Mouse (Mus musculus) midbrain, embryonic 12.5 days (tissue): ENCODE measurements around the gene Atad3a. TPM values are rescaled to one million over a fixed set of nuclear protein-coding genes. Genes with fewer than 3 reads are reported as not detected.

Experiments used
- ATAC-seq: fragments of 200-750 bp; cut with Nextera tagmentation; 2 replicates; pipeline ENCODE4 v1.8.0; 2017; ENCODE audit warnings: low read depth, moderate TSS enrichment, moderate library complexity; ENCODE audit not compliant: low FRiP score
- H3K27ac ChIP-seq: fragments of 300-500 bp; sonication (generic); replicated peaks from 2 replicates; pipeline ENCODE4 v1.5.1; 2016; ENCODE audit warnings: mild to moderate bottlenecking
- H3K27me3 ChIP-seq: fragments of 300-500 bp; sonication (generic); 2 replicates; pipeline ENCODE4 v1.6.1; 2016; ENCODE audit warnings: mild to moderate bottlenecking
- H3K36me3 ChIP-seq: fragments of 300-500 bp; sonication (generic); 2 replicates; pipeline ENCODE4 v1.6.1; 2016
- H3K4me1 ChIP-seq: fragments of 300-500 bp; sonication (generic); 2 replicates; pipeline ENCODE4 v1.6.1; 2016
- H3K4me2 ChIP-seq: fragments of 300-500 bp; sonication (generic); replicated peaks from 2 replicates; pipeline ENCODE4 v1.6.1; 2016; ENCODE audit warnings: mild to moderate bottlenecking, moderate library complexity
- H3K4me3 ChIP-seq: fragments of 300-500 bp; sonication (generic); 2 replicates; pipeline ENCODE4 v1.5.1; 2016; ENCODE audit warnings: mild to moderate bottlenecking
- H3K9ac ChIP-seq: fragments of 300-500 bp; sonication (generic); replicated peaks from 2 replicates; pipeline ENCODE4 v1.6.1; 2016; ENCODE audit warnings: mild to moderate bottlenecking, moderate library complexity
- H3K9me3 ChIP-seq: fragments of 300-500 bp; sonication (generic); 2 replicates; pipeline ENCODE4 v1.6.1; 2016; ENCODE audit warnings: mild to moderate bottlenecking
- WGBS: fragments of 180-500 bp; shearing (Covaris S2); methylation state at CpG from one replicate; pipeline ENCODE4 v1.1.7; 2016; 5-methylcytosine and 5-hydroxymethylcytosine counted together
- polyA plus RNA-seq: library from polyadenylated mRNA; unstranded; fragments of >200 nt; fragmentation: Nextera tagmentation; extraction: Ambion mirVana; gene quantifications from 2 replicates; pipeline ENCODE4 v1.2.1, GENCODE M21; 2016

Gene Atad3a
- polyA plus RNA-seq, 1 experiment from 2014 or later = 97.3 TPM

DNA sequence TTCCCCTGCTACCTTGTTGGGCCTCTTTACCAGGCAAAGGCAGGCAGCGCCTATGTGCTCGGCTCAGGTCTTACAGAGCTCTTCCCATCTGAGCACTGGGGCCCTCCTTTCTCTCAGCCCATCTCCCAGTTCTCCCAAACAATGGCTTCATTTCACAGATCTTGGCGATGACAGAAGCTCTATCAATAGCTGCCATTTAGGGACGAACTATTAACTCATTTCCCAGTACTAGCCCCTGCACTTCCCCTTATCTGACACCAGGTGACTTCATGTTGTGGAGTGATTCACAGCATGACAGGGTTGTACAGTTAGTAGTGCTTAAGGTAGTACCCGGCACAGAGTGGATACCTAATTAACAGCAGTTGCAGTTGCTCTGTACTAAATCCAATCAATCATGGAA is 24.9 kb upstream of the Atad3a start, which contains the start of gene Tmem88b:
Tmem88b (minus strand) TSS at position 56 of the 400 bp plus-strand sequence.
- H3K27ac ChIP-seq = no peak within 1 kb of the TSS
- no peaks in the 10 kb centered on the region for H3K9me3 ChIP-seq
- peaks cover 13% of the 10 kb centered on the region for H3K4me1 ChIP-seq
- ATAC-seq = no peak
- H3K4me3 ChIP-seq = peak within 1 kb of the TSS; percentile 61
- 74% methylated on average over 5 of the region's 5 CpGs for WGBS
- peak within 1 kb of the TSS; percentile 72 for H3K4me2 ChIP-seq
- H3K27me3 ChIP-seq = peaks cover 8% of the 10 kb centered on the region; the same call in 1 of the 2 replicates
- no peak within 1 kb of the TSS for H3K9ac ChIP-seq
- no peaks in the 10 kb centered on the region for H3K36me3 ChIP-seq

DNA sequence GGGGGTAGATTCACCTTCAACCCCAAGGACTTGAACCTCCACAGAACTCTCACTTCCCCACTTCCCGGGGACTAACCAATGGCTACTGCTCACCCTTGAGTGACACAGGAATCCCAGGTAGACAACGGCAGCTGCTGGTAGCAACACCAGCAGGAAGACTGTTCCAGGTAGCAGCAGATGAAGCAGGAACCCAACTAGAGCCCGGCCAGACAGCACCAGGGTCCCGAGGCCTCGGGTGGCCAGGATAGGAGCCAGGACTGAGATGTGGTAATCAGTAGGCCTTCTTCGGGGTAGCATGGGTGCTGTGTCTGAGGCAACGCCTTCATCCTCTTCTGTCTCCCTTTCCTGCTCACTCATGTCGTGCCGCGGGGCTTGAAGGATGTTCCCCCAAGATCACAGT is 24.4 kb upstream of the Atad3a start:
- WGBS = 85% methylated on average over 10 of the region's 10 CpGs
- H3K27ac ChIP-seq = no peak overlapping the region
- H3K4me1 ChIP-seq = peaks cover 13% of the 10 kb centered on the region
- H3K9ac ChIP-seq = no peak overlapping the region
- H3K27me3 ChIP-seq = peaks cover 3% of the 10 kb centered on the region; the same call in 1 of the 2 replicates
- no peaks in the 10 kb centered on the region for H3K9me3 ChIP-seq
- no peak overlapping the region for H3K4me3 ChIP-seq
- H3K4me2 ChIP-seq = peak overlapping the region; percentile 72; the same call in 1 of the 2 replicates
- H3K36me3 ChIP-seq = no peaks in the 10 kb centered on the region
- ATAC-seq = no peak

DNA sequence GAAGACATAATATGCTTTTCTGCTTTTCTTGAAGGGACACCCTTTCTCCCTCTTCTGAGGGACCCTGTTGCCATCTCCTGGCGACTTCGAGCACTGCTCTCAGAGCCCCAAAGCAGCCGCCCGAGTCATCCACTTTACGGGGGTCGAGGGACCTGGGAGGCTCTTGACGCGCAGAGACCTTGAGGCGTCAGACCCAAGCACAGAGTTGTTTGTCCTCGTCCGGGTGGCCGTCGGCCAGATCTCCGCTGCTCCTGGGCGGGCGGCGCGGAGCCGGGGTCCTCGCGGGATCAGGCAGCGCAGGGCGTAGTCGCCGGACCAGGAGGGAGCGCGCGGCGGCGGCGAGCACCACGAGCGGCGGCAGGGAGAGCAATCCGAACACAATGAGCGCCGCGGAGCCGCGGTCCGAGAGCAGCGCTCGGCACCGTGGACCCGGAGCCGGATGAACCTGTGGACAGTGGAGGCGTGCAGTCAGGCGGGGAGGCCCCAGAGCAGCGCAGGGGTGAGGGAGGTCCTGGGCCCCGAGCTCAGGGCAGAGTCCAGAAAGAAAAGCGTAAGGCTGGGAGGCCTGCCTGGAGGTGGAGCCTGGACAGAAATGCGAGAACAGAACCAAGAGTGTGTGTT is 23.3 kb upstream of the Atad3a start:
- H3K4me1 ChIP-seq = peaks cover 13% of the 10 kb centered on the region
- H3K9me3 ChIP-seq = no peaks in the 10 kb centered on the region
- ATAC-seq = peak; percentile 86
- peak overlapping the region; percentile 72 for H3K4me2 ChIP-seq
- H3K36me3 ChIP-seq = no peaks in the 10 kb centered on the region
- WGBS = under 1% methylated on average over 52 of the region's 52 CpGs
- peak overlapping the region; percentile 83 for H3K9ac ChIP-seq
- no peaks in the 10 kb centered on the region for H3K27me3 ChIP-seq
- peak overlapping the region; percentile 86 for H3K27ac ChIP-seq
- H3K4me3 ChIP-seq = peak overlapping the region; percentile 61

DNA sequence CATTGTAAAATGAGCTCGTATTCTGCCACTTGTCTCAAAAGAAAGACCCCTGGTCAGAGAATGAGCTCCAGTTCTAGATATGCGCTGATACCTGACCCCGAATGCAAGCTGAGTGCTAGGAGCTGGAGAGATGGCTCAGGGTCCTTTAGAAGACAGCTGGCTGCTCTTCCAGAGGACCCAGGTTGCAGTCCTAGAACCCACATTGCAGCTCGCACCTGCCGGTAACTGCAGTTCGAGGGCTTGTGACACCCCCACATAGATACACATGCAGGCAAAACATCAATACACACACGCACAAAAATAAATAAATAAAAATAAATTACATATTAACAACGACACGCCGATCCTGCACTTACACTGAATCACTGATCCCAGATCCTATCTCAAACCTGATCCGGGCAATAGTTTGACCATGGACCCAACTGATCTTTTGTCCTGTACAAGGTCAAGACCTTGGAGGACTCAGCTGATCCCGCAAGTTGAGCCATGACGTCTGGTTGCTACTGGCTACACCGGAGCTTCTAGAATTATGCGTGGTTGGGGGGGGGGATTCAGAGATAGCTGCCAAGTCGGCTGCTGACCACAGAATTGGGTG is 22.7 kb upstream of the Atad3a start:
- WGBS = 44% methylated on average over 16 of the region's 16 CpGs
- Histone ChIP-seq H3K9ac (peak overlapping the region; percentile 83; the same call in 1 of the 2 replicates), H3K36me3 (no peaks in the 10 kb centered on the region), H3K9me3 (no peaks in the 10 kb centered on the region), H3K27ac (peak overlapping the region; percentile 86; the same call in 1 of the 2 replicates), H3K4me3 (peak overlapping the region; percentile 61), H3K27me3 (no peaks in the 10 kb centered on the region), H3K4me2 (peak overlapping the region; percentile 72), H3K4me1 (peaks cover 13% of the 10 kb centered on the region)
- no peak for ATAC-seq

DNA sequence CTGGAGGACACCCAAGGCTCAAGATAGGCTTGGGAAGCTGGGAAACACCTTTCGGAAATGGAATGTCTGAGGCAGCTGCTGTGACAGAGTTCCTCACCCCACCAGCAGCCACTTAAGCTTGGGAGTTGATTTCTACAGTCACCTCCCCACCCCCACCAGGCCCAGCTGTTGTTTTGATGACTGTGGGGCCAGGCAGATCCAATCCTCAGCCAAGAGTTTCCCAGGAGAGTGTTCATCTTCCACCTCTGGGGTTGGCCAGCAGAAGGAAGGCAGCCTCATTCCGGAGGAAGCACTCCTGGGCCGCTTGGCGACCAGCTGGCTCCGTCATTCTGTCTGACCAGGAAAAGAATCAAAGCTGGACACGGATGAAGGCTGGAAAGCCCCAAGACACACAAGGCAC is 20.0 kb upstream of the Atad3a start:
- H3K9me3 ChIP-seq = no peaks in the 10 kb centered on the region
- 41% methylated on average over 6 of the region's 6 CpGs for WGBS
- peaks cover under 1% of the 10 kb centered on the region; the same call in 1 of the 2 replicates for H3K27me3 ChIP-seq
- H3K9ac ChIP-seq = no peak overlapping the region
- H3K27ac ChIP-seq = no peak overlapping the region
- H3K4me1 ChIP-seq = peaks cover 13% of the 10 kb centered on the region
- H3K4me2 ChIP-seq = no peak overlapping the region
- no peak overlapping the region for H3K4me3 ChIP-seq
- no peaks in the 10 kb centered on the region for H3K36me3 ChIP-seq
- no peak for ATAC-seq

DNA sequence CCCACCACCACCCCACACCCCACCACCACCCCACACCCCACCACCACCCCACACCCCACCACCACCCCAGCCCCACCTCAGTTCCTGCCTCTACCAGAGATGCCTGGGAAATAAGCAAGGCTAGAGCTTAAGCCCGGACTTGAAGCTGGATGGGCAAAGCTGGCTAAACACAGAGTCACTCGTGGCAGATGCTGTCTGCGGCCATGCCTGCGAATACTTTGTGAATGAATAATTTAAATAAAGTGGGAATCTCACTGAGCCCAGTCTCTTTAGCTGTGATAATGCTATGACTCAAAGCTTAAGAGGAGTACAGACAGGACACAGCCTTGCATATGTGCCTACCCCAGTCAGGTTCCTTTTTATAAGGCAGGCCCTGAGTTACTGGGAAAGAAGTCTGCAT is 18.6 kb upstream of the Atad3a start:
- WGBS = 82% methylated on average over 4 of the region's 4 CpGs
- H3K27ac ChIP-seq = no peak overlapping the region
- H3K27me3 ChIP-seq = peaks cover 14% of the 10 kb centered on the region
- no peak overlapping the region for H3K4me2 ChIP-seq
- no peak overlapping the region for H3K4me3 ChIP-seq
- no peaks in the 10 kb centered on the region for H3K9me3 ChIP-seq
- H3K36me3 ChIP-seq = no peaks in the 10 kb centered on the region
- no peak overlapping the region for H3K9ac ChIP-seq
- H3K4me1 ChIP-seq = peaks cover 12% of the 10 kb centered on the region
- no peak for ATAC-seq

DNA sequence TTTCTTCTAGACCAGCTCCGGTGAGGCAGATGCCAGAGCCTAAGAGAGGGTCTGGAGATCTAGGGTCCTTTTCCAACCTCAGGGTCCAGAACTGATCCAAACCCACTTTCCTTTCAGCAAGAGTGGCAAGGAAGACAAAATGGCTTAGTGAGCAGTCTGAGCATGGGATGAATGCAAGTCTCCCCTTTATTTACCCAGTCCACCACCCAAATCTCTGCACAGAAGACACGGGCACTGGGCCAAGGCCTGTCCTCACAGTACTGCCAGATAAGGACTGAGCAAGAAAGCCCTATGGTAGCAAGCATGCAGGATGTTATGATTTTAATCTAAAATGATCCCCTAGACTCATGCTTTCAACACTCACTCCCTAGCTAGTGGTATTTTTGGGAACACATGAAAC is 16.9 kb upstream of the Atad3a start:
- WGBS = 82% methylated on average over 2 of the region's 2 CpGs
- Histone ChIP-seq H3K4me2 (no peak overlapping the region), H3K27ac (no peak overlapping the region), H3K9ac (no peak overlapping the region), H3K9me3 (no peaks in the 10 kb centered on the region), H3K4me1 (peaks cover 13% of the 10 kb centered on the region), H3K27me3 (peaks cover 31% of the 10 kb centered on the region), H3K36me3 (no peaks in the 10 kb centered on the region), H3K4me3 (no peak overlapping the region)
- ATAC-seq = no peak

DNA sequence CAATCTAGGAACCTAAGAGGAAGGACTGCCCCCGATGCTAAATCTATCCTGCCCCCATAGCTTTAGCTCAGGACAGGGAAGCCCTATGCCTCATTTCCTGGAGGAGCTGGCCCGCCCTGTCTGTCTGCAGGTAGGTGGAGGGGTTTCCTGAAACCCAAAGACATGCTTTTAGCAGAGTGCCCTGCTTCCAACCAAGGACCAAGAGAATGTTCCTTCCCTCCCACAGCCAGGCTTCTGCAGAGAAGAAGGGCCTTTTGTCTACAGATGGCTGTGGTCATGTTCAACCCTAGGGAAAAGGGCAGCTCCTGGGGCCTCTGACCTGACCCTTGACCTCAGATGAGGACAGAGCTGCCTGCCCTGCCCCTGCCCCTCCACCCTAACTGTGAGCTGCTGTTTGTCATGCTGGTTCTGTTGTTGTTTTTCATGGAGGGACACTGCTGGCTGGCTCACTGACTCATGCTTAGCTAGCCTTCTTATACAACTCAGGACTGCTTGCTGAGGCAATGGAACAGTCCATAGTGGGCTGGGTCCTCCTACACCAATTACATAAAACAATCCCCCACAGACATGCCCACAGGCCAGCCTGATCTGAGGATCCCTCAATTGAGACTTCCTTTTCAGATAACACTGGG is 15.9 kb upstream of the Atad3a start:
- Histone ChIP-seq H3K27ac (no peak overlapping the region), H3K9ac (no peak overlapping the region), H3K9me3 (no peaks in the 10 kb centered on the region), H3K36me3 (no peaks in the 10 kb centered on the region), H3K27me3 (peaks cover 41% of the 10 kb centered on the region), H3K4me3 (no peak overlapping the region), H3K4me2 (no peak overlapping the region), H3K4me1 (peaks cover 13% of the 10 kb centered on the region)
- 49% methylated on average over 2 of the region's 2 CpGs for WGBS
- ATAC-seq = no peak

DNA sequence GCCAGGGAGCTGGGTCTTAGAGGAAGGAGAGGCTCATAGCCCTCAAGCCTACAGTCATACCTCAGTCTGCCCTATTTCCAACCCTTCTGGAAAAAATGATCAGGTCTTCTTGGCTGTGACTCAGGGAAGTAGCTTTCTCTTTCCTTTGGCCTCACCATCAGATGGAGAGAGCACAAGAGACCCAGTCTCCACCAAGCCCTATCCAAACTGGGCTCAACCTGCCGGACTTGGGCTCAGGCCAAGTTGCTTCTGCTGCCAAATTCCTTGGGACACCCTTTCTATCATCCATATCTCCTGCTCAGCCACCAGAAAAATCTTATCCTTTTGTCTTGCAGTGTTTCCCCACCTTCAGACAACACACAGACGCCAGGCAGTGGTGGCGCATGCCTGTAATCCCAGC is 15.0 kb upstream of the Atad3a start:
- no peak overlapping the region for H3K27ac ChIP-seq
- no peaks in the 10 kb centered on the region for H3K9me3 ChIP-seq
- peaks cover 13% of the 10 kb centered on the region for H3K4me1 ChIP-seq
- no peak overlapping the region for H3K4me3 ChIP-seq
- H3K9ac ChIP-seq = no peak overlapping the region
- H3K36me3 ChIP-seq = no peaks in the 10 kb centered on the region
- peaks cover 51% of the 10 kb centered on the region for H3K27me3 ChIP-seq
- ATAC-seq = no peak
- no peak overlapping the region for H3K4me2 ChIP-seq
- 69% methylated on average over 3 of the region's 3 CpGs for WGBS

DNA sequence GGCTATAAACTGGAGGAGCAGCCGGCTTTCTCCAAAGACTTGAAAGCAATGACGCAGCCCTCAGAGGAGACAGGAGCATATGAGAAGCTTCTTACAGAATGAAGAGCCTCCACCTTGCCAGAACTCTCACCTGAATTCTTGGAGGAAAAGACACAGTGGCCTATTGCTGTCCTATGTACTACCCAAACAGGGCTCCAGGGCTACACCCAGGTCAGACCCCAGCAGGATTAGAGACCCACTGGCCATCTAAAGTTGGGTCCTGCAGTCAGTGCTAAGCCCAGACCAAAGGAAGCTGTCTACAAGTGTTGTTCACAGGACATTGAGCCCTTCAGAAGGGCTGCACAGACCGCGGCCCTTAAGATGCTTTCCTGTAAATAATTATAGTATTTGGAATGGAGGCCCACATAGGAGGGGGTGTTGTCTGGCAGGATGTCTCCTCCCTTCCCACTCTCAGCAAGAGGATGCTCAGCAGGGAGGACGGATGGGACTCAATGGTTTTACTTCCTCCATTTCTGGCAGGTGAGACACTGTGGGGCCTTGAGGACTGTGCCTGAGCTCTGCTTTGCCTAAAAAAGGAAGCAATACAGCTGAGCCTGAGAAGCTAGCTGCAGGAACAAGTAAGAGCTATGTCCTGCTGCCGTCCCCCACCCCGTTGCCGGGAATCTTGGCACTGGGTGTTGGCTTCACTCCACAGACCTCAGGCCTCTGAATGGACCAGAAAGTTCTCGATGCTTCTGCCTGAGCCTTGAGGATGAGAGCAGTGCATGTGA is 14.3 kb upstream of the Atad3a start:
- ATAC-seq = no peak
- H3K36me3 ChIP-seq = no peaks in the 10 kb centered on the region
- peak overlapping the region; percentile 17; the same call in 1 of the 2 replicates for H3K27ac ChIP-seq
- peak overlapping the region; percentile 41; the same call in 1 of the 2 replicates for H3K9ac ChIP-seq
- peaks cover 56% of the 10 kb centered on the region for H3K27me3 ChIP-seq
- H3K9me3 ChIP-seq = no peaks in the 10 kb centered on the region
- peaks cover 19% of the 10 kb centered on the region for H3K4me1 ChIP-seq
- peak overlapping the region; percentile 50 for H3K4me2 ChIP-seq
- H3K4me3 ChIP-seq = peak overlapping the region; percentile 31; the same call in 1 of the 2 replicates
- WGBS = 61% methylated on average over 9 of the region's 9 CpGs

DNA sequence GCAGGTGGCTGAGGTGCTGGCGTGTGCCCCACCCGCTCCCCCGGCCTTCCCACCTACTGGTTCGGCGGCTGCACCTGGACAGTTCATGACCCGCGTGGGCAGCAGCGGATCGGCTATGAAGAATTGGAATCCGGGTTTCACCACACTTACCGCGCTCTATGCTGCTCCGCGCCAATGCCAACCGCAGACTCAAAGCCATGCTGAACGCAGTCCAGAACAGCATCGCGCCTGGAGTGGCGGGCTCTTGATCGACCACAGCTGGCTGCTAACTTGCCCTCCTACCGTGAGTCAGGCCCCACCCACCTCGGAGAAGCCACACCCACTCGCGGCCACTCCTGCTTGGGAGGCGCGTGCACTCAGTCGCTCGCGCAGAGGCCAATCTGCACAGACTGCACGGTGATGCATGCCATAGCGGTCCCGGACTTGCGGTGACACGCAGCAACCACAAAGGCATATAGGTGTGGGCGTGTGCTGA is 13.4 kb upstream of the Atad3a start, which contains the start of gene Vwa1:
Vwa1 (minus strand) TSS at position 419 of the 475 bp plus-strand sequence.
- Histone ChIP-seq H3K36me3 (no peaks in the 10 kb centered on the region), H3K9ac (peak within 1 kb of the TSS; percentile 41; the same call in 1 of the 2 replicates), H3K9me3 (no peaks in the 10 kb centered on the region), H3K4me2 (peak within 1 kb of the TSS; percentile 50), H3K27ac (peak within 1 kb of the TSS; percentile 17; the same call in 1 of the 2 replicates), H3K27me3 (peaks cover 56% of the 10 kb centered on the region), H3K4me1 (peaks cover 19% of the 10 kb centered on the region), H3K4me3 (peak within 1 kb of the TSS; percentile 31)
- WGBS = 1% methylated on average over 35 of the region's 35 CpGs
- ATAC-seq = peak; percentile 45
